Mouse (Mus musculus): ENCODE data around the gene Prl.

DNA sequence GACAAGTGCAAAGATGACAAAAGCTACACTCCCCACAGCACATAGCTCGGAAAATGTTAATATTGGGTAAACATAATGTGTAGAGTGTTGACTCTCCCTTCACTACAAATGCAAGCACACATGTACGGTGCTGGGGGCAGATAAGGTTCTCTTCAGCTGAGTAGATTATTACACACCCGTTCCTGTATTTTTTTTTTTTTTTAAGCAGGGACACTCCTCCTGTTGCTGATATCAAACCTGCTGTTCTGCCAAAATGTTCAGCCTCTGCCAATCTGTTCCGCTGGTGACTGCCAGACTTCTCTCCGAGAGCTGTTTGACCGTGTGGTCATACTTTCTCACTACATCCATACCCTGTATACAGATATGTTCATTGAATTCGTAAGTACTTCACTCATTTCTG lies 1.8 kb downstream of the Prl start:
- TF ChIP-seq CTCF (IDR thresholded peaks at IDR 0.05; ENCODE audit: low read depth) = no peak
- TF ChIP-seq EP300 (IDR thresholded peaks at IDR 0.05; ENCODE audit: low read depth) = no peak

Measured in heart, postnatal 0 days (tissue).